Mouse (Mus musculus): ENCODE data around the gene Pum1. TPM values are rescaled to one million over a fixed set of nuclear protein-coding genes. Genes with fewer than 3 reads are reported as not detected.

Gene Pum1
- total RNA-seq, 2 experiments from 2014 or later: 50.2 to 63.1 TPM

DNA sequence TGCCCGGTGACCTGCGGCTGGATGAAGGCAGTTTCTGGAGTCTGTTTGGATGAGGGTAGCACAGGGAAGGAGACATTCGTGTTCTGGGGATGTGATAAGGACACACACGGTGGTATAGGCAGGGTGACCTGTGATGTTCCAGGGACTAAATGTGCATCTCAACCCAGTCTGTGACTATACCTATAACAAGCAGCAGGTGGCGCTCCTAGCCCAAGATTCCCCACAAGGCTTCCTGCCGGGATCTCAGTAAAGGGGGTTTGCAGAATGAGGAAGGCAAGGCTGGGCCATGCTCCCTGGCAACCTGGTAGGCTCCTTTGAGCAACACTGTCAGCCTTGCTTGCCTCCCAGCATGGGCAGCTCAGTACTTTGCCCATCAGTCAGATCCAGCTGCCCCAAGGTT is 127.1 kb downstream of the Pum1 start:
- peak; percentile 84 to 95 for DNase-seq

DNA sequence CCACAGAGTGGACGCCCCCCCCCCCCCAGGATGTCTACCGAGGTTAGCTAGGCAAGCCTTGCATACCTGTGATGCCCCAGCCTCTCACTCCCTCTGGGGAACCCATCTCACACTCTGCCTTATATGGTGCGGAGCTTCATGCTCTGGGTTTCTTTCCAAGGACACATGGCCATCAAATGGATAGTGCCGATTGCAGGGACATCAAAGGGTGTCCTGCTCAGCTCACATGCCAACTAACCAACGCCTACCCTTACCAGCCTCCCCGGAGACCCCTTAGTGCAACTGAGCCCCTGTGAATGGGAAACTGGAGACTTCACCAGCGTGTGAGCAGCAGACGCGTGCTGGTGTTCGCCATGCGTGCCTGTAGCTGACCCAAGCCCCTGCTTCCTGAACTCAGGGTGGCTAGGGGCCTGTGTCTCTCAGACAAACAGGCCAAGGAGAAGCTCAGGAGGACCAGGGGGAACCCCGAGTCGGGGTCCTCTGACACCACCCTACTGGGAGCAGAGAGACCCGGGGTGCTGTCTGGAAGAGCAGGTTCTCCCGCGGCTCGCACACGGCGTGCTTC is 128.8 kb downstream of the Pum1 start:
- DNase-seq: peak in 1 of 2 experiments; percentile 29

DNA sequence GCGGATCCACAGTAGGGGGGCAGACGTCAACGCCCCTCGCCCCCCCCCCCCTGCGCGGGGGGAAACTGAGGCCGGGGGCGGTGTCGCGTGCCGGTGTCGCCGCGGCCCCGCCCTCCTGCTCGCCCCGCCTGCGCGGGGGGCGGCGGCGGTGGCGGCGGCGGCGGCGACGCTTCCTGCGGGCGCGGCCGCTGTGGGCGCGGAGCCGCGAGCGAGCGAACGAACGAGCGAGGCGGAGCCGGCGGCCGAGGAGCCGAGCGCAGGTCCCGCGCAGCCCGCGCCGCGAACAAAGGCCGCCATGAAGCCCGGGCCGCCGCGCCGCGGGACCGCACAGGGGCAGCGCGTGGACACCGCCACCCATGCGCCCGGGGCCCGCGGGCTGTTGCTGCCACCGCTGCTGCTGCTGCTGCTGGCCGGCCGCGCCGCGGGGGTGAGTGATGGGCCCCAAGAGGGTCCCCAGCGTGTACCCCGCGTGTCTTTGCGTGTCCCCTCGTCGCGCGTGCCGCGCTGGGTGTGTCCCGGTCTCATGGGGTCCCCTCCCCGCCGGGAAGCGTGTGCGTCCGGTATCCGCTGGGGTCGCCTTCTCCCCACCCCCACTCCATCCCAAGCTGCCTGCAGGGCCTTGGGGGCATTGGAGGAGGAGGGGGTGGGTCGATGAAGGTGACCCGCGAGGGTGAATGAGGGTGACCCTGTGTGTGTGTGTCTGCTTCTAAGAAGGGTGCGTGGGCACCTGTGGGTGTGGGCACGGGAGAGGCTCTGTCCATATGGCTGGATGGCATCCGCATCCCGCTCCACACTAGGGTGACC is 129.5 kb downstream of the Pum1 start, which contains the start of gene Sdc3:
Sdc3 (plus strand) TSS at position 162 of the 804 bp plus-strand sequence.
- peak; percentile 58 to 61 for DNase-seq

DNA sequence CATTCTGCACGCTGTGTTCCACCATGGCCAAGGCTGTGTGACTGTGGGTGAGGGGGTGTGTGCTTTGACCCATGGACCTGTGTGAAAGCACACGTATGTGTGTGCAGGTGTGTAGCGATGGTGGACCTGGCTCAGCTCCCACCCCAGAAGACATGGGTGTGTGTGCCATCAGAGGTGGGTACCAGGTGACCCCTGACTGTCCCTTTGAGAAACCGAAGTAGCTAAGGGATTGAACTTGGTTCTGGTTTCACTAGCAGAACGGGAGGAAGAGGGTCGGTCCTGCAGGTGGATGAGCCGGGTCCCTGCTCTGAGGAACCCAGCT is 130.0 kb downstream of the Pum1 start:
- DNase-seq: no peak

DNA sequence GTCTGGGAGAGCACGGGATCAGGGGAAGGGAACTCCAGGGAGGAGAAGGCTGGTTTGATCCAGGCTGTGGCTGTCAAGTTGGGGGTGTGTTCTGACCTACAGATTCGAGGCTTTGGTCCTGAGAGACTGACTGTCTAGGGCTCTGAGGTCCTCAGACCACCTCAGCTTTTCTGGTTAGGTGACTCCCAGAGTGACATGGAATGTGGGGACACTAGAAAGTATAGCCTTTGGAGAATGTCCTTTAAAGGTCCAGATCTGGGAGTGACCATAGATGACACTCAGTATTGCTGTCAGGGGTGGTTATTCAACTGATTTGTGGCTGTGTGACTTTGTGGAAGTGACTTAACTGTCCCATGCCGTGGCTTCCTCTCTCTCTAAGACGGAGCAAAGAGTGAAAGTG is 131.7 kb downstream of the Pum1 start:
- no peak for DNase-seq

DNA sequence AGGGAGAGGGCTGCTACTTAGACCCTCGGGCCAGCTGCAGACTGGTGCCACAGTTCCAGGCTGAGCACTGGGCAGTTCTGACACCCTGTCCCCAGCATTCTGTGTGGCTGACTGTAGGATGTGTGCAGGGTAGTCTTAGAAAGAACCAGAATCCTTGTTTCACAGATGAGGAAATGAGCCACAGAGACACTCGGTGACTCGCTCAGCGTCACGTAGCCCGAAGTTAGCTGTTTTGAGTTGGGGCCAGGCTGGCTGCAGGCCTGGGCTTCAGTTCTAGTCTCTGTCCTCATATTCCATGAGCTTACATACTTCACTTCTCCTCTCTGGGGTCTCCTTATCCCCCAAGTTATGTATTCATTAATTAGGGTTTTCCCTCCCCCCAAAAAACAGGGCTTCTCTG is 132.8 kb downstream of the Pum1 start:
- no peak for DNase-seq

DNA sequence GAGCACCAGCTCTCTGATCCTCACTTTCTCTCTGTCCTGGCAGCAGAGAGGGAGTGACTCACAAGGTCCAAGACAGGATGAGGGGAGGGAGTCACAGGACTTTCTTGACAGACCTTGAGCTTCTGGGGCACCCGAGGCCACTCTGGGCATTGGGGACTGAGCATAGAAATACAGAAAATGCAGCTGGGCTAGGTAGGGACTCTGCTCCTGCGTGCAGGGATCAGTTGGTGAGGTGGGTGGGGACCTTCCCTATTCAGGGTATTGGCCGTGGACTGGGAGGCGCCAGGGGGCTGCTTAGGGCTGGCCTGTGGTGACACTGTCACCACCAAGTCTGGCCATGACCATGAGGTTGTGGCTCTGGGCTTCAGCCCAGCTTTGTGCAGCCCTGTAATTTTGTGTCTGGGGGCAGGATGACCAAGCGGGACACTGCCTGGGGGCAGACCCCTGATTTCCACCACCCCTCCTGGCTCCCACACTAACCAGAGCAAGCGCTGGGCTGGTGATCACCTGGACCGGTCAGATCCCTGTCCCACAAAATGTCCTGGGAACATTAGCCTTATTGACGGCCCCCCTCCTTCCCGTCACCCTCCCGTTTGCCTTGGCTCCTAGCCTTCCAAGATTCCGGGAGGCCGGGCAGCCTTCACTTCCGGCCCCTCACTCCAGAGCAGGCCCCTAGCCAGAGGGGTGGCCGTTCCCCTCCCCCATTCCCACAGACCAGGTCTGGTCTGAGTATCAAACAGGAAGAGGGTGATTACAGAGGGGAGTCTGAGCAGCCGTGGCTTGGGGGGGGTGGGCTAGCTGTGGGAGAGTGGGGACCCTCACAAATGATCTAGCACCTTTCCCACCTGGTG is 134.3 kb downstream of the Pum1 start:
- DNase-seq: peak; percentile 65 to 79

DNA sequence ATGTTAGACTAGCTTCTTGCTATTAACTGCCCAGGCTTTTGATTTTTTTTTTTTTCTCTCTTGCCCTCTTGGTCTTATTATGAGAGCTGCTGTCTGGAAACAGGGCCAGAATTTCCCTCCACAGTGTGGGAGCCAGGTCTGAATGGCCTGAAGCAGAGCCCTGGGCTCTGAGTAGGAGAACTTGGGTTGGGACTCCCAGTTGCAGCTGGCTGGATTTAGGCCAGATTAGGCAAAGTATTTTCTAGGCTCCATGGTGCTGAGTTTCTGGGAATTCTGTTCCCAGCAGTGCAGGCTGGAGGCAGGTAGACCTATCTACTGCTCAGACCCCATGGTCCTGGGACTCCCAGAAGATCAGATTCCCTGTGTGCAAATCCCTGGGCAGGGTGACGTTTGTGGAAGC is 135.3 kb downstream of the Pum1 start:
- peak; percentile 60 to 66 for DNase-seq

DNA sequence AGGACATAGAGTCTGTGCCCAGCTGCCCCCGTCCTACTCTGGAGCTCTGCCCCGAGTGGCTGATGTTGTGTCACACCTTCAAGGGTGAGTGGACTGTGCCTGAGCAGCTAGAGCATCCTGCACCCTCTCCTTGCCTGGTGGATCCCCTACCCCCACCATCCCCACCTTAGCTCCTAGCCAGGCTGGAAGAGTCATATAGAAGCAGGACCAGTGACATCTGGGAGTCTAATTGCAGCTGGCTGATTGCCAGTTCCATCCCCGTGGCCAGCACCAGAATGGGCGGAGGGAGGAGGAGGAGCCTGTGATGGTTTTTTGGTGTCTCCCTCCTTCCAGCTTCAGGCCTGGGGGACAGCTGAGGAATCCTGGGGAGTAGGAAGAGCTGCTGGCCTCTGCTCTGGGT is 136.0 kb downstream of the Pum1 start:
- DNase-seq: peak; percentile 59 to 71

DNA sequence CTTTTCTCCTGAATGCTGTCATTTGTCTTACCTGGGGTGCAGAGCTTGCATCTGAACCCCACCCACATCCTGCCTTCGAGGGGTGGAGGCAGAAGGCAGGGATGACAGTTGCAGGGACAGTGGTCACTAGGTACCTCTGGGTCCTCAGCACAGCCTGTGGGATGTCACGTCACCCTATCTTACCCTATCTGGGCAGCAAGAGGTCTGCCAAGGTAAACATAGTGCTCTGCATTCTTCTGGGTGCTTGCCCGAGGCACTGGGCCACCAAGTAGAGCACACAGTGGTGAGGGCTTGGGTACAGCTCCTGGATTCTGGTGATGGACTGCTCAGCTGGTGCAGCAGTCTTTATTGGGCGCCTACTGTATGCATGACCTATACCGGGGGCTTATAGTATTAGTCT is 136.5 kb downstream of the Pum1 start:
- DNase-seq: no peak

DNA sequence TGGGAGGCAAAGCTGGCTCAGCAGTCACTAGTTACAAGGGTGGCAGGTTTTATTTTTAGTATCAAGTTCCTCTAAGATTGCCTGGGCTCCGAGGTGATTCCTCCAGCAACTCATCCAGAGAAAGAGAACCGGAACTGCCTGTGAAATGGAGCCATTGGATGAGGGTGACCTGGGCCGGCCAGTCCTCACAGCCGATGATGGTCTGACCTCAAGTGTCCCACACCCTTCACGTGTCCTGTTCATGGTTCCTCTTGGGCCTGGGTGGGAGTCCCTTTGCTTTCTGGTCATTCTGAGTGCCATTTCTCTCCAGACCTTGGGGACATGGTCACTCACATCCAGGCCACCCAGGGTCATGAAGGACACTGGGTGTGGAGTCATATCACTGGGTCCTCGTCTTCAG is 137.0 kb downstream of the Pum1 start:
- peak; percentile 34 to 52 for DNase-seq

DNA sequence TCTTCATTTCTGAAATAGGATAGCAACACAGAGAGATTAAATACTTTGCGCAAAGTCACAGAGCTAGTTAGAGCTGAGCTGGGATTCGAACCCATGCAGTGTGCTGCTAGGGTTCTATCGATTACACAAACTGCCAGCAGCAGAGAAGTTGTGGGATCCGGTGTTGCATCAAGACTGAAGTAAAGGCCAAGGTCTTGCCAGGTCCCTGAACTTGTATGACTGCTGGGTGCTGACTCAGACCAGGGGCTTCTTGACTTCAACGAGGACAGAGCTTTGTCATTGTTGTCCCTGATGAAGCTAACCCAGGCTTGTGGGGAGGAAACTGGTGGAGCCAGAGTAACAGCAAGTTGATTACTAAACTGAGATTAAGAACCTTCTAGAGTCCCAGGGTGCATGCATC is 138.1 kb downstream of the Pum1 start:
- DNase-seq: no peak

DNA sequence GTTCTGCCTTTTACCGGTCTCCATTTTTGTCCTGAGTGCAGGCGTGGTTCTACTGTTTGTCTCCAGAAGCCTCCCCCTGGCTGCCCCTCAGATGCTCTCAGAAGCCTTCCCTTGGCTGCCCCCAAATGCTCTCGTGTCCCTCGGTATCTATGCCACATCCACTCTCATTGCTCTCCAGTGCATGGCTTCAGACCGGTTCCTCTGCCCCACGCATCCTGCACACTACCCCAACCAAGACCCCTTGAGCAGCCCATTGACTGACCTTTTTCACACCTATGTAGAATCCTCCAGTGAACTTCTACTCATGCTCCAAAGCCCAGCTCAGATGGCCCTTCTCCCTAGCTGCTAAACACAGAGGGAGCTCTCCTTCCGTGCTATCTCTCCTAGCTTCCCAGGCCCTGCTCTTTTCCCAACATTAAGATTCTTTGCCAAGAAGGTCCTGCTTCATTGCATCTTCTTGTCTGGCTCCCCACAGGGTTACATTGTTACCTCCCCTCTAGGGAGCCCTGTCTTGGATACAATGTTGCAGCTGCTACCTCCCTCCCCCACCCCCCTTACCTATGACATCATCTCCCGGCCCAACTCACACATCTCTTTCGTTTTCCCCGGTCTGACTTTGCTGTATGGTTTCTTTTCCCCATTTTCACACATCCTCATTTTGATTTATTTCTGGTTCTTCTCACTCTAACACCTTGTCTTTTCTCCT is 138.7 kb downstream of the Pum1 start:
- DNase-seq: peak; percentile 62 to 74

DNA sequence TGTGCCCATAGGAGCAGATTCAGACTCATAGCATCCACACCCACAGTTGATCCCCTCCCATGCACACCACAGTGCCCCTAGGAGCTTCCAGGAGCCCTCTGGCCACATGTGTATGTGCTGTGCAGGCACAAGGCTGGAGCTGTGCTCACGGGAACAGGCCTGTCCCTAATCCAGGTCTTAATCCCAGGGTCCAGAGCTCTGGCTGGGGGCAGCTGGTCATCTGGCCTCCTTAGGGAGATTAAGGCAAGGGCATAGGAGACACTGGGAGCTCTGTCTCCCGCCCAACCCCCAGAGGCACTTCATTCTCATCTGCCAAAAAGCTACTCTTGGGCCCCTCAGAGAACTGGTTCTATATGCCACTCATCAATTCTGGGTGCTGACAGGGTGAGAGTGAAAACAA is 140.5 kb downstream of the Pum1 start:
- DNase-seq: no peak

DNA sequence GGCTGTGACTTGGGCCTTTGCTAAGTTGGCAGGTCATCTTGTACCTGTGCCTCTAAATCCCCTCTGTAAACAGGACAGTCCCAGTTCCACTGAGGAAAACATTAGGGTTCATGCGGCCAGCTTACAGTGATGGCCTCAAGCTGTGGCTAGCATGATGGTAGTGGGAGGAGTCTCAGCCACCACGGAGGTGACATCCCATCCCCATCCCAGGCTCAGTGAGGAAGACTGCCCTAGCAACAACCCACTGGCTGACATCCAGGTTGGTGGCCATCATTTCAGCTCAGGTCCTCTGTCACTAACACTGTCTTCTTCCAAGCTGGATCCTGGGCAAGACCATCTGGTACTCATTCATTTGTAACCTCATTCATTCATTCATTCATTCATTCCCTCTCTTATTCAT is 141.2 kb downstream of the Pum1 start:
- DNase-seq: no peak

DNA sequence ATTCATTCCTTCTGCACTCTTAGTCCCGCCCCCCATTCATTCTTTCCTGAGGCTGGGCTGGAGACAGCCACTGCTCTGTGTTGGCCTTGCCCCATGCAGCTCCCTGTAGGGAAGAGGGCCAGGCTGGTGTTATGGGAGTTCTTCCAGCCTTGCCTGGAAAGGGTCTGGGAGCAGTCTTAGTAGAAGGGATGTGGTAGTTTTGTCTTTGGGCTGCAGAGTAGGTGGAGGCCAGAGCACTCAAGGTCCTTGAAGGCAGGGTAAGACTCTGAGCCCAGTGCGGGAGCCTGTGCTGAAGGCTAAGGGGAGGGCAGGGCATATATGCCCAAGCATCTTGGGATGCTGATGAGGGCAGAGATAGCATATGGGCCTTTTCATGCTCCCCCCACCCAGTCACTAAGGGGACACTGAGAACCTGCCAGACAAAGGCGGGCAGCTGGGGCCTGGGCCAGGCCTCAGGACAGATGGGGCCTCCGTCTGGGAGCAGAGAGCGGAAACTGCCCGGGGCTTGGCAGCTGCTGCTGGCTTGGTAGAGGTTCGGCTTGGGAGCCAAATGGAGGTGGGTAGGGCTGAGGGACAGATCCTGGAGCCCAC is 141.7 kb downstream of the Pum1 start:
- DNase-seq: peak; percentile 64 to 76

DNA sequence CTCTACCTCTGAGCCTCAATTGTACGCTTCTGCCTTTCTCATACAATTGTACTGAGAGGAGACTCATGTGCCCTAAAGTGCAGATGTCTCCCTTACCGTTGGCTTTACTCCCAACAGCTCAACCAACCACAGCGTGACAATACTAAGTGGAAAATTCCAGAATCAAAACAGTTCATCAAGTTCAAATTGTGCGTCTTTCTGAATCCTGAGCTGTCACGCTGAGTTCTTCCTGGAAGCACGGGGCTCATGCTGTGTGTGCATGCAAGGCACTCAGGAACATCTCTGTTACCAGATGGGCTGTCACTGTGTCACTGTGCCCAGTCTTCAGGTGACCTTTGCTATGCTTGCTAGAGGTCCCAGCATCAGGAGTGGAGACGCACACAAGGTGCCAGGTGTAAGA is 142.6 kb downstream of the Pum1 start:
- DNase-seq: no peak

DNA sequence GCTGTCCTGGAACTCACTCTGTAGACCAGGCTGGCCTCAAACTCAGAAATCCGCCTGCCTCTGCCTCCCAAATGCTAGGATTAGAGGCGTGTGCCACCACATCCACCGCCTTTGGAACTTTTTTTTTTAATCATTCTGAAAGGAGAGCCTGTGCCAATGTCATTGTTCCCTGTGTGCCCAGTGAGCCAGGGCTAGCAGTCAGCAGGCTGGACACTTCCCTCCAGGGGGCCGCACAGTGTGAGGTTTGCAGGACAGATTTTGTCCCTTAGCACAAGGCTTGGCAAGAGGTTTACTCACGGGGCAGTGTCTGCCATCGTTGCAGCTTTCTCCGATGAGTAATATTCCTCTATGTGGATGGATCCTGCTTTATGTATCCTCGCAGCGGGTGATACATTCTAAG is 143.6 kb downstream of the Pum1 start:
- DNase-seq: no peak

DNA sequence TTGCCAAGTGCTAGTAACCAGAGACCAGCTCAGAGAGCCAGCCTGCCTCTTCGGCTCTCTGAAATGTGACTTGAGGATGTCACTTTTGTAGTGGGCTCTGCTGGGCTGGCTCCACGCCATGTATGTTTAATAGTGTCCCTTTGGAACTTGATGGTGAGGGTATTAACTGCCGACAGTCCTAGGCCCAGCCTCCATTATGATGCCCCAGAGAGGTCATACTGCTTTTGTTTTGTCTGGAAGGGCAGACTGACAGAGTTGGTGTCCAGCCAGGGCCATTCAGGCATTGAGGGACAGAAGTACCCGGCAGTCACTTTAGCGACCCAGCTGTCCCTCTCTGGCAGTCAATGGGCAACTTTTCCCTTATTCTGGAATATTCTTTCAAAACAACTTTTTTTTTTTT is 146.7 kb downstream of the Pum1 start:
- DNase-seq: no peak

DNA sequence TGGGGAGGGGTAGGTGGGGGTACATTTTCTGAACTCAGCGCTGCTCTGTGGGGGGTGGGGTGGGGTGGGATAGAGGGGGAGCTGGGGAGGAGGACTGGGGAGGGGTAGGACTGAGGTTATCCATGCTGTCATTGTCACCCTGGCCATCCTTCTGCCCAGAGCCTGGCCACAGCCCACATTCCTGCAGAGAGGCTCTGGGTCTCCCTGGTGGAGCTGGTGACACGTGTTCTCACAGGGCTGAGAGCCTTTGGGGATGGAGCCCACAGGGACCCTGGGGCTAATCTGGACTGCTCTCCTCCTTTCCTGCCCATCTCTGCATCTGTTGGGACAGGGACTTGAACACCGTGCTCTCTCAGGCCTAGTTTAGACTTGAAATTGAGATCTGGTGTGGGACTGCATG is 147.7 kb downstream of the Pum1 start:
- no peak for DNase-seq

DNA sequence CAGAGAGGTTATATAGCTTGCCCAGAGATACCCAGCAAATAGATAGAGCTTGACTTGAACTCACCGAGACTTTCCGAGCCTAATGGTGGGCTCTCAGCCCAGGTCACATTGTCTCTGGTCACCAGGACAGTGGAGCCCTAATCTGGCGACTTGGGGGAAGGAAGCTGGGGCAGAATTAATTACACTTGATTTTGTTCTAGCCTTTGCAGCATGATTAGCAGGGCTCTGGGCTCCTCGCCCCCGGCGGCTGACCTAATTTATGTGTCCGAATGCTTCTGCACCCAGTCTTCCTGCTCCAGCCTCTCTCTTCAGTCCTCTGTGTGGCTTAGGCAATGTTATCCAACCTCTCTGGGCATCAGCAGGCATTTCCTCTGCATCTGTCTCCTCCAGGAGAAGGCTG is 148.3 kb downstream of the Pum1 start:
- DNase-seq: no peak

DNA sequence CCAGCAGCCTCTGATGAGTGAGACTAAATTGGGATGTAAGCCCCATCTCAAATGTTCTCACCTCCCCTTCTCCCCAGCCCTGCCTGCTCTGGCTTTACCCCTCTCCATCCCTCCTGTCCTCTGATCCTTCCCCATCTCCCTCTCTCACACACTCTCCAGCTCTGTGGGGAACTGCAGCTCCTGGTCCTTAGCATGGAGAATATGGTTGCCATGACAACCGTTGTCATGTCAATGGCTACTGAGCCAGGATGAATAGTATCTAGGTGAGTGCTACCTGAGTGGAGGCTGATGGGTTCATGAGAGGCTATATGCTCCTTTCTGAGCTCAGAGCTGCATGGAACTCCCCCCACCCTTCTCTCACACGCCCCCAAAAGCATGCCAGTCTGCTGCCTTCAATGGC is 150.8 kb downstream of the Pum1 start:
- no peak for DNase-seq

All from heart, adult 18-20 months (tissue).